Mouse (Mus musculus): ENCODE measurements around the gene Snf8. TPM values are rescaled to one million over a fixed set of nuclear protein-coding genes. Genes with fewer than 3 reads are reported as not detected.
A peak's percentile ranks its signal among the peaks of the same experiment; 100 is the strongest.

Snf8 gene
- polyA plus RNA-seq, 1 experiment from 2014 or later = 57.3 TPM

DNA sequence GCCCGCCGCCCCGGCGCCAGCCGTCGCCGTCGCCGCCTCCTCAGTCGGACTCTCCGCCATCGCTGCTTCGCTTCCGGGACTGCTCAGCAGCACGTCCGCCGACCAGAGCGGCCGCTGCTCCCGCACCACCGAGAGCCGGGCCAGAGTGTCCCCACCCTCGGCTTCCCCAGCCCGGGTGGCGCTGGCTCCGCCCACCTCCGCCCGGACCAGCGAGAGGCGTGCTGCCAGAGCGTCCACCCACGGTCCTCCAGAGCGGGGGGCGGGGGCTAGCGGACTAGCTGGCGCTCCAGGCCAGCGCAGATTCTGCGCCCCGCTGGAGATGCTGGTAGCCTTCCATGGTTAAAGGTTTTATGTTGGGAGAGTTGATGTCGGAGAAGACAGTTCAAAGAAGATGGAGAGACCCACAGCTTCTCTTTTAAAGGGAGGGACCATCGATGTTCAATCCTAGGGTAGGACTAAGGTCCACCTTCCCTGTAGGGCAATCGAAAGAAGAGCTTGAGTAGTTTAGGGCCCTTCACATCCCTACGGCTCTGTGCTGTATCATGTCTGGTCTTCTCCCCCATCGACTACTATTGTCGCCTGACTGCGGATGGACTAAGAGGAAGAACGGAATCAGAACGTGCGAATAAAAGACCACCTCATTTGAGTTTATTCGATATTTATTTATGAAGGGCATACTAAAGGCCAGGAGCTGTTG lies 30.7 kb downstream of the Snf8 start, which contains the start of gene Ube2z:
Gene Ube2z, minus strand, starts transcription at position 174 of the 697 bp plus-strand sequence.
- 4% methylated on average over 49 of the region's 50 CpGs for WGBS
- peaks cover 10% of the 10 kb centered on the region for H3K36me3 ChIP-seq (replicated peaks; ENCODE audit: control insufficient read depth, insufficient read depth)

DNA sequence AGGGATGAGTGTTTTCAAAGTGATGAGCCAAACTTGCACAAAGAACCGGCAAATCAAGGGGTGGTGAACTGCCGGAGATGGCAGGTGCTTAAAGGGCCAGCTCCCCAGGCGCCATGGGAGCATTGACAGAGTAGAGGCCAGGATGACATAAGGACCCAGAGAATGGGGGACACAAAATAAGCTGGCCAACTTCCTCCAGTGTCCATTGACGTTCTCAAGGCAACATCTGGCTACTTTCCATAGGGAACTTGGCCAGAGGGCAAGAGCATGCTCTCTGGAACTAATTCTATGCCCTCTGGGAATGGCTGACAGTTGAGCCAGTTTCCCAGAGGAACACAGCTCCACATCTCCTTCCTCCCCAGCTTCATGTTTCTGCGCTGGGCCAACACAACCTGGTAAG lies 33.5 kb downstream of the Snf8 start:
- H3K4me1 ChIP-seq (replicated peaks; ENCODE audit: control insufficient read depth, insufficient read depth, low read length) = peaks cover 16% of the 10 kb centered on the region
- ATAC-seq (ENCODE audit: low FRiP score) (no peak), DNase-seq (ENCODE audit: low spot score) (no peak)
- H3K27me3 ChIP-seq (ENCODE audit: control insufficient read depth, insufficient read depth, low read length) = no peaks in the 10 kb centered on the region
- 71% methylated on average over 5 of the region's 5 CpGs for WGBS
- no peak overlapping the region for H3K4me2 ChIP-seq (replicated peaks)
- H3K4me3 ChIP-seq (replicated peaks; ENCODE audit: low read length) = no peak overlapping the region
- no peak overlapping the region for H3K27ac ChIP-seq
- peaks cover 20% of the 10 kb centered on the region for H3K36me3 ChIP-seq (replicated peaks; ENCODE audit: control insufficient read depth, insufficient read depth)
- H3K9ac ChIP-seq = no peak overlapping the region
- H3K9me3 ChIP-seq (ENCODE audit: control insufficient read depth, low read length) = no peaks in the 10 kb centered on the region

More for the DNA sequence above, 30.7 kb downstream of the Snf8 start, which contains the start of gene Ube2z:
- ATAC-seq (ENCODE audit: low FRiP score) (peak; percentile 99), DNase-seq (ENCODE audit: low spot score) (peak; percentile 96)
- Histone ChIP-seq H3K4me3 (replicated peaks; ENCODE audit: low read length) (peak within 1 kb of the TSS; percentile 84), H3K4me2 (replicated peaks) (peak within 1 kb of the TSS; percentile 61), H3K9me3 (ENCODE audit: control insufficient read depth, low read length) (no peaks in the 10 kb centered on the region), H3K9ac (peak within 1 kb of the TSS; percentile 89), H3K27ac (peak within 1 kb of the TSS; percentile 81), H3K4me1 (replicated peaks; ENCODE audit: control insufficient read depth, insufficient read depth, low read length) (peaks cover 22% of the 10 kb centered on the region), H3K27me3 (ENCODE audit: control insufficient read depth, insufficient read depth, low read length) (no peaks in the 10 kb centered on the region)

DNA sequence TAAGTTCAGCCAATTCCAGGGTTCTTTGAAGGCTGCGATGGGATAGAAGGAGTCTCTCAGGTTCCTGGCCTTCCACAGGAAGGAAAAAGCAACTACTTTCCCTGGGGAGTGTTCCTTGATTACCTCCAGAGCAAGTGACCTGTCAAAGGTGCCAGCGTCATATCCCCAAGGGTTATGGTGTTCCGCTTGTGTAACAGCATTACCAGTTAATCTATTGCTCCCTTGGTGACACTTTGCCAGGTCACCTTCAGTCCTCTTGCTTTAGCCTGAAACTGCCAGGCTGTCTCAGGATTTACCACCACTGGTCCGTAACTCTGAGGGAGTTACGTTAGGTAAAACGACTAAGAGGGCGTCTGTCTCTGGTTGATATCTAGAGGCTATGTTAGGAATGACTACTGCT lies 35.7 kb downstream of the Snf8 start:
- Histone ChIP-seq H3K27ac (no peak overlapping the region), H3K9ac (no peak overlapping the region), H3K4me3 (replicated peaks; ENCODE audit: low read length) (no peak overlapping the region), H3K4me1 (replicated peaks; ENCODE audit: control insufficient read depth, insufficient read depth, low read length) (peaks cover 19% of the 10 kb centered on the region), H3K9me3 (ENCODE audit: control insufficient read depth, low read length) (no peaks in the 10 kb centered on the region), H3K27me3 (ENCODE audit: control insufficient read depth, insufficient read depth, low read length) (no peaks in the 10 kb centered on the region), H3K36me3 (replicated peaks; ENCODE audit: control insufficient read depth, insufficient read depth) (peaks cover 20% of the 10 kb centered on the region), H3K4me2 (replicated peaks) (no peak overlapping the region)
- WGBS = 89% methylated on average over 7 of the region's 7 CpGs
- DNase-seq (ENCODE audit: low spot score) (no peak), ATAC-seq (ENCODE audit: low FRiP score) (no peak)

DNA sequence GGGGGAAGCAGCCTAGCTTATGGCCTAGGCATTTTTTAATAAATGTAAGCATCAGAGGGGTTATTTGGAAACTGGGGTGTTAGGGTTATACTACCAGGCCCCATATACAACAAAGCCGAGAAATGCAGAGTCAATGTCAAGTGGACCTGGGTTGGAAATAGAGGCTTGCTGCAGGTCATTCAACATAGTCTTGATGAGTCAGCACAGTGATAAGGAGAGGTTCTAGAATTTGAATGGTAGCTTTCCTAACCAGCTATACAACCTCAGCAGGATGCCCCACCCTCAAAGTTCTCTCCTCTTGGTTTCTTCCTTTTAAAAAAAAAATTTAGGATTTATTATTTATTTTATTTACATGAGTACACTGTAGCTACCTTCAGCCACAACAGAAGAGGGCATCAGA lies 36.3 kb downstream of the Snf8 start:
- Histone ChIP-seq H3K27ac (no peak overlapping the region), H3K9ac (no peak overlapping the region), H3K4me3 (replicated peaks; ENCODE audit: low read length) (no peak overlapping the region), H3K4me2 (replicated peaks) (no peak overlapping the region), H3K36me3 (replicated peaks; ENCODE audit: control insufficient read depth, insufficient read depth) (peaks cover 20% of the 10 kb centered on the region), H3K27me3 (ENCODE audit: control insufficient read depth, insufficient read depth, low read length) (no peaks in the 10 kb centered on the region), H3K9me3 (ENCODE audit: control insufficient read depth, low read length) (no peaks in the 10 kb centered on the region), H3K4me1 (replicated peaks; ENCODE audit: control insufficient read depth, insufficient read depth, low read length) (peaks cover 13% of the 10 kb centered on the region)
- whole genome bisulfite sequencing = 97% methylated on average over 1 of the region's 1 CpGs
- DNase-seq (ENCODE audit: low spot score) (no peak), ATAC-seq (ENCODE audit: low FRiP score) (no peak)

DNA sequence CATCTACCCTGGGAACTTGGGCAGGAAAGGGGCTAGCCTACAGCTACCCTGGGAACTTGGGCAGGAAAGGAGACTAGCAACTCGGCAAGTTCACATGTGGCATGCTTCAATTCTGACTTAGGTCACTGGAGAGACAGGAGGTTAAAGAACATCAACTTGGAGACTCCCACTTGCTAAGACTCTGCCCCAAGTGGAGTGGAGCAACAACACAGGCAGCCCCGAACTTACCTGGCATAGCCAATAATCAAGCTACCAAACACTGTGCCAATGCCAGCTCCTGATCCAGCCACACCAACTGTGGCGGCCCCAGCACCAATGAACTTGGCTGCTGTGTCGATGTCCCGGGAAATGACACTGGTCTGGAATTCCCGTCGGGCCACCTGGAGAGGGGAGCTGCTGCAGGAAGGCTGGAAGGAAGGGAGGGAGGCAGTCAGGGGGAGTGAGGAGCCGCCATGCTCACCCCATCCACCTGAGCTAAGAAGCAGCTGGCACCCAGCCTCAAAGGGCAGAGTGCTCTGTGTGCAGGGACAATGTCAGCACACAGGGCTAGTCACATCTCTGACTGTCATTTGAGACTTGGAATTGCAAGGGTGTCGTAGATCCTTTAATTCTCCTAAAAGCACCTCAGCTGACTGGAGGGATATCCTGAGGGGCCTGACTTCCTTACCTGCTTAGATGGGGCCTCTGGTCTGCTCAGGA lies 38.8 kb downstream of the Snf8 start:
- ATAC-seq (ENCODE audit: low FRiP score) (no peak), DNase-seq (ENCODE audit: low spot score) (no peak)
- 86% methylated on average over 6 of the region's 9 CpGs for WGBS
- Histone ChIP-seq H3K27me3 (ENCODE audit: control insufficient read depth, insufficient read depth, low read length) (no peaks in the 10 kb centered on the region), H3K36me3 (replicated peaks; ENCODE audit: control insufficient read depth, insufficient read depth) (peaks cover 20% of the 10 kb centered on the region), H3K4me3 (replicated peaks; ENCODE audit: low read length) (0 out of 2 replicates have a peak overlapping the region, but pooled peaks have one; percentile 74), H3K27ac (no peak overlapping the region), H3K4me1 (replicated peaks; ENCODE audit: control insufficient read depth, insufficient read depth, low read length) (peaks cover 13% of the 10 kb centered on the region), H3K9ac (peak overlapping the region; percentile 83; the same call in 1 of the 2 replicates), H3K4me2 (replicated peaks) (peak overlapping the region; percentile 75), H3K9me3 (ENCODE audit: control insufficient read depth, low read length) (no peaks in the 10 kb centered on the region)

DNA sequence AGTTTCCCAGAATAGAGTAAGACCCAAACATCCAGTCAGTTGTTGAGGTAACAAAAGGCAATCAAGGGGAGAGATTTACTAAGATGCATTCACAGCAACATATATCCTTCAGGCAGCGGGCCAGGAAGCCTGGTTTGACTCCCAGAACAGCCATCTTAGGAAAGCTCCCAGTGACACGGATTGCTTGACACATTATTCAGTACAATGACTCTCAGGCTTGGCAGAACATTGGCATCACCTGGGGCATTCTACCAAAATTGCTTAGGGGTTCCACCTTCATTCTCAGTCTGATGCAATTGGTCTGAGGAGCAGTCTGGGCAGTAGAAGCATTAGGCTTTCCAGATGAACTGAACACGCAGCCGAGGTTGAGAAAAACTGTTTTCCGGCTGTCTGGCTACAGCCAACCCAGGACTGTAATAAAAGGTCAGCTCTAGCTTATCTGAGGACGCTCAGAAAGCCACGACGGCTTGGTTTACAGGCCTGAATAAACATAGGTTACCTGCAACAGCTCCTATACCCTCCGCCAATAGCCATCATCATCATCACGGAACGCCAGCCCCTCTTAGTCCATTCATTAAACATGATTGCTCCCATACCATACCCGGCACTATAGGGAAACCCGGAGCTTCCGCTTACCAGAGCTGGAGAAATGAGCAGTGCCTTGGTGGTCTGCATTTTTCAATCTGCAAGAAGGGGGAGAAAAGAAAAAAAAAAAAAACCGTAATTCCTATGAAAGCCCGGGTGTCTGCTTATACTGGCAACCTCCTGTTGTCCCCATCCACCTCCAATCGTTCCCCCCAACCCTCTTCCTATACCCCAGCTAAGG lies 39.9 kb downstream of the Snf8 start:
- 26% methylated on average over 17 of the region's 17 CpGs for WGBS
- Histone ChIP-seq H3K36me3 (replicated peaks; ENCODE audit: control insufficient read depth, insufficient read depth) (peaks cover 20% of the 10 kb centered on the region), H3K27ac (peak overlapping the region; percentile 82), H3K4me1 (replicated peaks; ENCODE audit: control insufficient read depth, insufficient read depth, low read length) (peaks cover 13% of the 10 kb centered on the region), H3K27me3 (ENCODE audit: control insufficient read depth, insufficient read depth, low read length) (no peaks in the 10 kb centered on the region), H3K4me3 (replicated peaks; ENCODE audit: low read length) (peak overlapping the region; percentile 74), H3K9ac (peak overlapping the region; percentile 83), H3K4me2 (replicated peaks) (peak overlapping the region; percentile 75), H3K9me3 (ENCODE audit: control insufficient read depth, low read length) (no peaks in the 10 kb centered on the region)
- DNase-seq (ENCODE audit: low spot score) = no peak
- ATAC-seq (ENCODE audit: low FRiP score) = no peak

DNA sequence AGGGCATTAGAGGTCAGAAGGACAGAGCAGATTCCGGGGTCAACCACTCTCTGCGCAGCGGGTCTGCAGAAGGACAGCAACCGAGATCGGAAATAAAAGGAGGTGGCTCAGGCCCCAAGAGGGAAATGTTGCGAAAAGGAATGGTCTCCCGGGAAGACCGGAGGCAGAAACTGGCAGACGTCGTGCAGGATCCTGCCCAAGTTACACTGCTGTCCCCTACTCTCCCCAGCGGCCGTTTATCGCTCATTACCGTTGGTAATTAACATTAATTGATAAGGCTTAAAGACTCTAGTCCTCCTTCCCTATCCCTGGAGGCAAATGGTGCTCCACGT lies 40.5 kb downstream of the Snf8 start:
- Histone ChIP-seq H3K4me1 (replicated peaks; ENCODE audit: control insufficient read depth, insufficient read depth, low read length) (peaks cover 13% of the 10 kb centered on the region), H3K27me3 (ENCODE audit: control insufficient read depth, insufficient read depth, low read length) (no peaks in the 10 kb centered on the region), H3K9me3 (ENCODE audit: control insufficient read depth, low read length) (no peaks in the 10 kb centered on the region), H3K27ac (peak overlapping the region; percentile 82), H3K9ac (peak overlapping the region; percentile 83), H3K4me2 (replicated peaks) (peak overlapping the region; percentile 75), H3K36me3 (replicated peaks; ENCODE audit: control insufficient read depth, insufficient read depth) (peaks cover 20% of the 10 kb centered on the region), H3K4me3 (replicated peaks; ENCODE audit: low read length) (peak overlapping the region; percentile 74)
- ATAC-seq (ENCODE audit: low FRiP score) (no peak), DNase-seq (ENCODE audit: low spot score) (no peak)
- WGBS = under 1% methylated on average over 15 of the region's 15 CpGs

DNA sequence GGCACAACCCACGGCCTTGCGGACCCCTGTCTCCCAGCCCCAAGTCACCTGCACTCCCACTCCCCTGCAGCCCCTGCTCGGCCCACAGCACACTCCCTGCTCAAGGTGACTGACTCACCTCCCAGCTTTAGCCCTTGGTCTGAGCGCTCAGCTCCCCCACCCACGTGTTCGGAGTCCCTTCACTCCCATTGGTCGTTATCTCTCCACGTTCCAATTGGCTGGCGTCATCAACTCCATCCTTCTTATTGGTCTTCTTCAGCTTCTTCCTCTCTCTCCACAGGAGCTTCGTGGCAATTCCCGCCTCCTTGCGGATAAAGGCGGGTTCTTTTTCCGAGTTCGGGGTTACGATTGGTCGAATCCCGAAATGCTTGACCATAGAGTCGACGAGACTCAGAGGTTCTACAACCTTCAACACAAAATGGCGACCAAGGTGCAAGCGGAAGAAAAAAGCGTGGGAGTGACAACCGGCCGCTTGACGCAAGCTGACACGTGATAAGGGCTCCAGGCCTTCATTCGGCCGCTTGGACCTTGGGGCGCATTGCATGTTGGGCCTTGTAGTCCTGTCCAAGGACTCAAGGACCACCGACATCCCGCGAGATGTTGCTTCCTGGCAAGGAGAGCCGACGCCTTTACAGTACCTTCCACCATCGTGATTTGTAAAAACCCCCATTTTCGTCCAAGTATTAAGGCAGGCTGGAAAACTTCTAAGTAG lies 41.0 kb downstream of the Snf8 start, which contains the start of gene Atp5g1:
Gene Atp5g1, minus strand, starts transcription at position 162 of the 712 bp plus-strand sequence.
- peak; percentile 98 for DNase-seq (ENCODE audit: low spot score)
- Histone ChIP-seq H3K9ac (peak within 1 kb of the TSS; percentile 83), H3K27ac (peak within 1 kb of the TSS; percentile 82), H3K36me3 (replicated peaks; ENCODE audit: control insufficient read depth, insufficient read depth) (peaks cover 15% of the 10 kb centered on the region), H3K27me3 (ENCODE audit: control insufficient read depth, insufficient read depth, low read length) (no peaks in the 10 kb centered on the region), H3K4me1 (replicated peaks; ENCODE audit: control insufficient read depth, insufficient read depth, low read length) (peaks cover 13% of the 10 kb centered on the region), H3K9me3 (ENCODE audit: control insufficient read depth, low read length) (no peaks in the 10 kb centered on the region), H3K4me3 (replicated peaks; ENCODE audit: low read length) (peak within 1 kb of the TSS; percentile 74), H3K4me2 (replicated peaks) (peak within 1 kb of the TSS; percentile 75)
- under 1% methylated on average over 37 of the region's 37 CpGs for WGBS
- peak; percentile 97 for ATAC-seq (ENCODE audit: low FRiP score)

Data from hindbrain, embryonic 14.5 days (tissue).